Mouse (Mus musculus): Measurements from ENCODE around the gene Ifna7. TPM values are rescaled to one million over a fixed set of nuclear protein-coding genes. Genes with fewer than 3 reads are reported as not detected.
"Not testable (repeated sequence)": the region's sequence is repeated elsewhere in the genome, so short reads cannot be mapped to it uniquely, and the experiment has no call there.

Gene Ifna7
- polyA plus RNA-seq (2016; fragmentation: Nextera tagmentation; extraction: Ambion mirVana): not detected in 2 replicates

GRCm38 (mm10) chr4:88815928-88816327 is at the start of gene Ifna7:
Gene Ifna7 (plus strand): TSS chr4:88816228.
- H3K4me1 ChIP-seq: no peaks in the 10 kb centered on the region
- H3K9me3 ChIP-seq: no peaks in the 10 kb centered on the region
- no peaks in the 10 kb centered on the region for H3K27me3 ChIP-seq (ENCODE audit: insufficient read depth, poor library complexity, severe bottlenecking)
- no peak within 1 kb of the TSS for H3K4me3 ChIP-seq
- H3K27ac ChIP-seq: no peak within 1 kb of the TSS
- 58% methylated on average over 3 of the region's 3 CpGs for WGBS
- H3K36me3 ChIP-seq: no peaks in the 10 kb centered on the region
- DNase-seq (ENCODE audit: low spot score): no peak

- not testable (repeated sequence) for H3K9me3 ChIP-seq; DNase-seq (ENCODE audit: low spot score); H3K4me3 ChIP-seq; H3K27me3 ChIP-seq (ENCODE audit: insufficient read depth, poor library complexity, severe bottlenecking); H3K36me3 ChIP-seq; H3K27ac ChIP-seq; H3K4me1 ChIP-seq
- WGBS: no CpG with 5 or more reads among the region's 32 CpGs
Observed at GRCm38 (mm10) chr4:88773534-88773933, 42.5 kb upstream of the Ifna7 start, which contains the start of gene Gm13290. Gene Gm13290 (plus strand): TSS chr4:88773834.

- H3K36me3 ChIP-seq; H3K4me3 ChIP-seq; H3K27ac ChIP-seq; H3K4me1 ChIP-seq; H3K27me3 ChIP-seq (ENCODE audit: insufficient read depth, poor library complexity, severe bottlenecking); H3K9me3 ChIP-seq; DNase-seq (ENCODE audit: low spot score): not testable (repeated sequence)
- WGBS: no CpG with 5 or more reads among the region's 29 CpGs
Observed at GRCm38 (mm10) chr4:88776622-88777021, 39.4 kb upstream of the Ifna7 start, which contains the start of gene Gm13289. Gene Gm13289 (plus strand): TSS chr4:88776922.

- not testable (repeated sequence) for H3K4me1 ChIP-seq; H3K27me3 ChIP-seq (ENCODE audit: insufficient read depth, poor library complexity, severe bottlenecking); H3K27ac ChIP-seq; H3K36me3 ChIP-seq; DNase-seq (ENCODE audit: low spot score); H3K9me3 ChIP-seq; H3K4me3 ChIP-seq
- no CpG with 5 or more reads among the region's 29 CpGs for WGBS
Observed at GRCm38 (mm10) chr4:88779550-88779949, 36.5 kb upstream of the Ifna7 start, which contains the start of gene Gm13272. Gene Gm13272 (plus strand): TSS chr4:88779850.

GRCm38 (mm10) chr4:88780320-88780719 is 35.7 kb upstream of the Ifna7 start:
- DNase-seq (ENCODE audit: low spot score); H3K9me3 ChIP-seq; H3K36me3 ChIP-seq; H3K4me3 ChIP-seq; H3K27me3 ChIP-seq (ENCODE audit: insufficient read depth, poor library complexity, severe bottlenecking); H3K4me1 ChIP-seq; H3K27ac ChIP-seq: not testable (repeated sequence)
- 39% methylated on average over 16 of the region's 18 CpGs for WGBS

GRCm38 (mm10) chr4:88781831-88782230 is 34.2 kb upstream of the Ifna7 start, which contains the start of gene Ifnz:
Gene Ifnz (plus strand): TSS chr4:88782131.
- H3K4me1 ChIP-seq; H3K27ac ChIP-seq; H3K27me3 ChIP-seq (ENCODE audit: insufficient read depth, poor library complexity, severe bottlenecking); DNase-seq (ENCODE audit: low spot score); H3K4me3 ChIP-seq; H3K9me3 ChIP-seq; H3K36me3 ChIP-seq: not testable (repeated sequence)
- 19% methylated on average over 4 of the region's 7 CpGs for WGBS

GRCm38 (mm10) chr4:88782335-88782734 is 33.7 kb upstream of the Ifna7 start:
- H3K4me1 ChIP-seq; DNase-seq (ENCODE audit: low spot score); H3K36me3 ChIP-seq; H3K9me3 ChIP-seq; H3K27me3 ChIP-seq (ENCODE audit: insufficient read depth, poor library complexity, severe bottlenecking); H3K27ac ChIP-seq; H3K4me3 ChIP-seq: not testable (repeated sequence)
- 2% methylated on average over 17 of the region's 31 CpGs for WGBS

- DNase-seq (ENCODE audit: low spot score); H3K4me1 ChIP-seq; H3K9me3 ChIP-seq; H3K27ac ChIP-seq; H3K4me3 ChIP-seq; H3K36me3 ChIP-seq; H3K27me3 ChIP-seq (ENCODE audit: insufficient read depth, poor library complexity, severe bottlenecking): not testable (repeated sequence)
- no CpG with 5 or more reads among the region's 27 CpGs for WGBS
Observed at GRCm38 (mm10) chr4:88785409-88785808, 30.6 kb upstream of the Ifna7 start, which contains the start of gene Gm13276. Gene Gm13276 (plus strand): TSS chr4:88785709.

GRCm38 (mm10) chr4:88788402-88788801 is 27.6 kb upstream of the Ifna7 start, which contains the start of gene Gm13277:
Gene Gm13277 (plus strand): TSS chr4:88788632.
- not testable (repeated sequence) for H3K27me3 ChIP-seq (ENCODE audit: insufficient read depth, poor library complexity, severe bottlenecking); DNase-seq (ENCODE audit: low spot score); H3K4me3 ChIP-seq; H3K9me3 ChIP-seq; H3K4me1 ChIP-seq; H3K36me3 ChIP-seq; H3K27ac ChIP-seq
- WGBS: 0% methylated on average over 3 of the region's 28 CpGs

GRCm38 (mm10) chr4:88791250-88791649 is 24.8 kb upstream of the Ifna7 start, which contains the start of gene Gm13278:
Gene Gm13278 (plus strand): TSS chr4:88791550.
- not testable (repeated sequence) for H3K9me3 ChIP-seq; DNase-seq (ENCODE audit: low spot score); H3K27ac ChIP-seq; H3K4me3 ChIP-seq; H3K4me1 ChIP-seq; H3K27me3 ChIP-seq (ENCODE audit: insufficient read depth, poor library complexity, severe bottlenecking); H3K36me3 ChIP-seq
- WGBS: no CpG with 5 or more reads among the region's 28 CpGs

- not testable (repeated sequence) for H3K4me1 ChIP-seq; H3K27ac ChIP-seq; DNase-seq (ENCODE audit: low spot score); H3K27me3 ChIP-seq (ENCODE audit: insufficient read depth, poor library complexity, severe bottlenecking); H3K9me3 ChIP-seq; H3K36me3 ChIP-seq; H3K4me3 ChIP-seq
- under 1% methylated on average over 19 of the region's 52 CpGs for WGBS
Observed at GRCm38 (mm10) chr4:88793936-88794675, 21.9 kb upstream of the Ifna7 start, which contains the start of gene Gm13275. Gene Gm13275 (plus strand): TSS chr4:88794487.

- H3K4me1 ChIP-seq; DNase-seq (ENCODE audit: low spot score); H3K36me3 ChIP-seq; H3K27ac ChIP-seq; H3K4me3 ChIP-seq; H3K27me3 ChIP-seq (ENCODE audit: insufficient read depth, poor library complexity, severe bottlenecking); H3K9me3 ChIP-seq: not testable (repeated sequence)
- no CpG with 5 or more reads among the region's 28 CpGs for WGBS
Observed at GRCm38 (mm10) chr4:88797097-88797496, 18.9 kb upstream of the Ifna7 start, which contains the start of gene Gm13279. Gene Gm13279 (plus strand): TSS chr4:88797397.

GRCm38 (mm10) chr4:88799365-88799764 is 16.7 kb upstream of the Ifna7 start, which contains the start of gene Gm13285:
Gene Gm13285 (plus strand): TSS chr4:88799665.
- not testable (repeated sequence) for H3K27me3 ChIP-seq (ENCODE audit: insufficient read depth, poor library complexity, severe bottlenecking); H3K36me3 ChIP-seq; H3K4me3 ChIP-seq; H3K4me1 ChIP-seq; H3K27ac ChIP-seq; DNase-seq (ENCODE audit: low spot score); H3K9me3 ChIP-seq
- WGBS: 16% methylated on average over 6 of the region's 7 CpGs
